Mouse (Mus musculus) neural tube, embryonic 11.5 days (tissue): ENCODE measurements around the gene Adam26a. TPM values are rescaled to one million over a fixed set of nuclear protein-coding genes. Genes with fewer than 3 reads are reported as not detected.
"Not testable (repeated sequence)": the region's sequence is repeated elsewhere in the genome, so short reads cannot be mapped to it uniquely, and the experiment has no call there.

ENCODE experiments used
- ATAC-seq: fragments of 200-750 bp; cut with Nextera tagmentation; 2 replicates; pipeline ENCODE4 v1.8.0; 2017; ENCODE audit warnings: moderate number of reproducible peaks, mild to moderate bottlenecking, moderate TSS enrichment, moderate library complexity; ENCODE audit not compliant: insufficient read depth, low FRiP score, low TSS enrichment
- DNase-seq: peaks from one replicate; pipeline ENCODE4 v3.0.0-alpha.2; 2015; ENCODE audit warnings: low spot score
- H3K27ac ChIP-seq: fragments of 300-500 bp; sonication (generic); 2 replicates; pipeline ENCODE4 v1.5.1; 2014; ENCODE audit warnings: low read depth, mild to moderate bottlenecking, low read length
- H3K27me3 ChIP-seq: fragments of 300-500 bp; sonication (generic); 2 replicates; pipeline ENCODE4 v1.6.1; 2014; ENCODE audit warnings: mild to moderate bottlenecking, low read length, mixed read lengths; ENCODE audit not compliant: control insufficient read depth, insufficient read depth
- H3K36me3 ChIP-seq: fragments of 300-500 bp; sonication (generic); 2 replicates; pipeline ENCODE4 v1.6.1; 2014; ENCODE audit warnings: mild to moderate bottlenecking, low read length, moderate library complexity, mixed read lengths; ENCODE audit not compliant: control insufficient read depth, insufficient read depth
- H3K4me1 ChIP-seq: fragments of 300-500 bp; sonication (generic); 2 replicates; pipeline ENCODE4 v1.6.1; 2014; ENCODE audit warnings: low read length, mixed read lengths; ENCODE audit not compliant: control insufficient read depth, insufficient read depth
- H3K4me2 ChIP-seq: fragments of 300-500 bp; sonication (generic); 2 replicates; pipeline ENCODE4 v1.6.1; 2014; ENCODE audit warnings: low read depth, mild to moderate bottlenecking, moderate library complexity
- H3K4me3 ChIP-seq: fragments of 300-500 bp; sonication (generic); 2 replicates; pipeline ENCODE4 v1.5.1; 2014; ENCODE audit warnings: low read depth, low read length
- H3K9ac ChIP-seq: fragments of 300-500 bp; sonication (generic); 2 replicates; pipeline ENCODE4 v1.6.1; 2014; ENCODE audit warnings: mild to moderate bottlenecking, low read length
- H3K9me3 ChIP-seq: fragments of 300-500 bp; sonication (generic); 2 replicates; pipeline ENCODE4 v1.6.1; 2016; ENCODE audit warnings: low read length; ENCODE audit not compliant: control insufficient read depth
- WGBS: fragments of 180-500 bp; shearing (Covaris S2); extraction: QIAGEN DNeasy Blood & Tissue Kit; methylation state at CpG from one replicate; pipeline ENCODE4 v1.1.7; 2014; 5-methylcytosine and 5-hydroxymethylcytosine counted together
- polyA plus RNA-seq: library from polyadenylated mRNA; unstranded; fragments of >200 nt; fragmentation: Nextera tagmentation; extraction: Ambion mirVana; gene quantifications from 2 replicates; pipeline ENCODE4 v1.2.1, GENCODE M21; 2014

Adam26a gene
- not detected in 2 replicates for polyA plus RNA-seq

DNA sequence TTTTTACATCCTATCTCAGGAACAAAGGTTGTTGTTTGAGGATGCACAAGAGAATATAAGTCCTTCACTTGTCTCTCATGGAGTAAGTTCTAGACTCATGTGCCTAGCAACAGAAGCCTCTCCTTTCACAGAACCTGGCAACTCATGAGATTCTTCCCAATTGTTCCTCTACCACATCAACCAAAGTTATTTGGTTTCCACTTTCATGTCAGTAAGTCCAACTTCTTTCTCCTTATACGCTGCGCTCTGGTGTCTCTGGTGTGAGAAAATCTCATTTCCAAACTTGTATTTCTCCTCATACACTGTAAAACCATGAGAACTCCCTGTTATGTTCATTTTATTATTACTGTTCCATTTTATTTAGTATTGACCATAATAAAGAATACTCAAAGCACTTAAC is at the start of gene Adam26a:
Gene Adam26a, minus strand, starts transcription at position 101 of the 400 bp plus-strand sequence.
- not testable (repeated sequence) for ATAC-seq, H3K4me1 ChIP-seq
- 93% methylated on average over 2 of the region's 2 CpGs for WGBS

DNA sequence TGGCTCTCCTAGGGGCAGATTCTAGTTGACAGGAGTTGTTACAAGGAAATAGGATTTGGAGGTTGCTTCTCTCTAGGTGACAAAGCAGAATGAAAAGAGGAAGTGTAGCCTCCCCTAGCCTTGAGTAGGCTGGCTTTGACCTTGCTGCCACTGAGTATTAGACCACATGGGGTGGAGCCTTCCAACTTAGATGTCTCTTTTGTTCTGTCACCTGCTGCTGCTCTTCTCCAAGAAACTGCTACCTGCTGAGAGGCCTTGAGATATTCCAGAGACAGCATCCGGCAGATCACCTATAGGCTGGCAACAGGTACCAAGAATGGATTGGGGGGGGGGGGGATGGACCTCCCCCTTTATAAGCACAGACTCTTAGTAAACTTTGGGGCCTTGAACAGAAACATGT is 39.5 kb upstream of the Adam26a start:
- Histone ChIP-seq H3K9ac (no peak overlapping the region), H3K27me3 (no peaks in the 10 kb centered on the region), H3K9me3 (no peaks in the 10 kb centered on the region), H3K27ac (no peak overlapping the region), H3K4me3 (no peak overlapping the region), H3K36me3 (no peaks in the 10 kb centered on the region), H3K4me1 (no peaks in the 10 kb centered on the region), H3K4me2 (no peak overlapping the region)
- 88% methylated on average over 1 of the region's 1 CpGs for WGBS
- ATAC-seq (no peak), DNase-seq (no peak)

More for the DNA sequence above, at the start of gene Adam26a:
- not testable (repeated sequence) for H3K36me3 ChIP-seq, H3K9ac ChIP-seq, DNase-seq, H3K9me3 ChIP-seq, H3K27ac ChIP-seq, H3K4me3 ChIP-seq, H3K4me2 ChIP-seq, H3K27me3 ChIP-seq

DNA sequence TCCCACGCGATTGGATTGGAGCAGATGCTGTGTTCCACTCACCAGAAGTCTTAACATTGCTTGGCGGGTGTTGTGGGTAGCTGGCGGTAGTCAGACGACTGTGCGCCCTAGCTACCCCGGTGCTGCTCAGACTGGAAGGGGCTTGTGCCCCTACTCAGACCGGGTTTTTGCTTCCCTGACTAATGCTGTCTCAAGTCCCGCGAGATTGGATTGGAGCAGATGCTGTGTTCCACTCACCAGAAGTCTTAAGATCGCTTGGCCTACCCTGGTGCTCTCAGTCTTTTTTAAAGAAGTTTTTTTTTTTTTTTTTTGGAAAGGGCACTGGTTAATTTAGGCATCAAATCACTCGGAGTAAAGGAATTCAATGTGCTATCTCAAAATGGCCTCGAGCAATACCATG is 27.1 kb upstream of the Adam26a start:
- WGBS: 83% methylated on average over 13 of the region's 13 CpGs
- not testable (repeated sequence) for DNase-seq, H3K36me3 ChIP-seq, H3K4me1 ChIP-seq, ATAC-seq, H3K4me3 ChIP-seq, H3K9ac ChIP-seq, H3K4me2 ChIP-seq, H3K9me3 ChIP-seq, H3K27ac ChIP-seq, H3K27me3 ChIP-seq

DNA sequence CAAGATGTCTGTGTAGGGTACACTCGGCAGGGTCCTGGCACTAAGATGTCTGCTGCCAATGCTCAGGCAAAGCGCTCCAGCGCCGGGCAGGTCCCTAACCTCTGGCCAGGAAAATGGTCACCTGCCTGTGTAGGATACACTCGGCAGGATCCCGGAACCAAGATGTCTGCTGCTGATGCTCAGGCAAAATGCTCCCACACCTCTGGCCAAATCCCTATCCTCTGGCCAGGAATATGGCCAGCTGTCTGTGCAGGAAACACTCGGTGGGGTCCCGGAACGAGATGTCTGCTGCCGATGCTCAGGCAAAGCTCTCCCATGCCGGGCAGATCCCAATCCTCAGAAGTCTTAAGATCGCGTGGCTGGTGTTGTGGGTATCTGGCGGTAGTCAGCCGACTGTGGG is 26.7 kb upstream of the Adam26a start:
- H3K36me3 ChIP-seq, H3K4me1 ChIP-seq, DNase-seq, H3K27ac ChIP-seq, H3K4me2 ChIP-seq, ATAC-seq, H3K9me3 ChIP-seq, H3K27me3 ChIP-seq, H3K9ac ChIP-seq, H3K4me3 ChIP-seq: not testable (repeated sequence)
- WGBS: 94% methylated on average over 15 of the region's 15 CpGs

DNA sequence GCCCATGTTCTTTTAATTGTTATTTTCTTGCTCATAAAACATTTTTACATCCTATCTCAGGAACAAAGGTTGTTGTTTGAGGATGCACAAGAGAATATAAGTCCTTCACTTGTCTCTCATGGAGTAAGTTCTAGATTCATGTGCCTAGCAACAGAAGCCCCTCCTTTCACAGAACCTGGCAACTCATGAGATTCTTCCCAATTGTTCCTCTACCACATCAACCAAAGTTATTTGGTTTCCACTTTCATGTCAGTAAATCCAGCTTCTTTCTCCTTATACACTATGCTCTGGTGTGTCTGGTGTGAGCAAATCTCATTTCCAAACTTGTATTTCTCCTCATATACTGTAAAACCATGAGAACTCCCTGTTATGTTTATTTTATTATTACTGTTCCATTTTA is 48.5 kb downstream of the Adam26a start, which contains the start of gene Adam26b:
Gene Adam26b, minus strand, starts transcription at position 101 of the 400 bp plus-strand sequence.
- not testable (repeated sequence) for H3K9me3 ChIP-seq, ATAC-seq, H3K4me1 ChIP-seq, DNase-seq, H3K36me3 ChIP-seq, H3K27me3 ChIP-seq, H3K9ac ChIP-seq, H3K27ac ChIP-seq, H3K4me2 ChIP-seq, H3K4me3 ChIP-seq

Other genes with a start within 250 kb of the Adam26a start
- not detected in 2 replicates for gene Adam26b, start 48.6 kb downstream of the Adam26a start, polyA plus RNA-seq
- gene Gm5346, start 50.6 kb upstream of the Adam26a start, polyA plus RNA-seq: not detected in 2 replicates
- gene Adam34, start 133.3 kb upstream of the Adam26a start, polyA plus RNA-seq: not detected in 2 replicates